In the genomic region with DNA sequence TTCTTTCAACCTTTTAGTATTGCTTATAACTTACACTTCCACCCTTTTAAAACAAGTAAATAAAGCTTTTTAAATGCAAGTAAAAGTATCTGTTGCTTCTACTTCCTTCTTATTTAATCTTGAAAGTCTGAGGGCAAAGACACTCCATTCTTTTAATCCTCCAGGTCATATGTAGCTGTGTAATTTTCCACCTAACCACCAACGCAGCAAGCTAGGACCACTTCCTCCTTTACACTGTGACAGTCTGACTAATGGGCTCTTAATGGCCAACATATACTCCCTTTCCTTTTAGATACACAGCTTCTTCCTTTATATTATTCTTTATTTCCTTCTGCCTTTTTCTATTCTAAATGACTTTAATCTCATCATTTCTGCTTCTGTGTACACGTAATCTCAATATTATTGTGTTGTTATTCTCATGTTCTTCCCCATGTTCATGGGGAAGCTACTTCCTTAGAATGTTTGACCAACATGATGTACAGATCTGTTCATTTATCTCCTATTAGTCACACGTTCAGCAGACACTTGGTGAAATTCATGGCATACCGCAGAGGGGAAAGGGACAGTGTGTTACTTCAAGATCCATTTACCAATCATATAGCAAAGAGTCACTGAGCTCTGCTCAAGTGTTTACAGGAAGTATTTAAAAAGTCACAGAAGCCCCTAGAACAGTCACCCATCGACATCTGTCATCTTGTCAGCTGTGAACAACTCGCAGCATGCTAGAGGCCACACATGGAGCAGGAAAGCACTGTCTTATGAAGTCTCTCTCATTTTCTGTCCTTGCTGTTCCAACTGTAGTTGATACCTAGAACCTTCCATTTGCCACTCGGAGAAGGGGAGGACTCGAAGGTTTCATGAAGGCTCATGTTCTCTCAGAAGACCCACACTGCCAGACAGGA, we compare ENCODE assay signal across 27 mouse cellular contexts.
DNase-seq lines count a peak whose midpoint lies in the region; ATAC-seq and TF ChIP-seq lines count a peak whose summit lies in the region.
"Had no signal": no experiment of that assay in that cellular context is flagged by ENCODE, and none has a peak within 500 bp of the region (broad histone marks: within the 10 kb centered on the region; RNA-seq: fewer than 3 reads in every experiment).

No protein-coding gene starts in this region.

- 48% methylated on average over 8 of the region's 8 CpGs for WGBS in lung, adult 2 months
- WGBS in forebrain, embryonic 12.5 days = 85% methylated on average over 8 of the region's 8 CpGs
- 75% methylated on average over 8 of the region's 8 CpGs for WGBS in heart, embryonic 10.5 days

- H3K36me3 ChIP-seq in forebrain, embryonic 12.5 days (replicated peaks) = no peaks in the 10 kb centered on the region
- H3K36me3 ChIP-seq in heart, embryonic 10.5 days = no peaks in the 10 kb centered on the region
- H3K36me3 ChIP-seq: embryonic facial prominence, embryonic 10.5 days; G1E; hindbrain, embryonic 15.5 days; limb, embryonic 12.5 days; midbrain, embryonic 12.5 days had no signal

- no peak overlapping the region for H3K4me2 ChIP-seq in forebrain, embryonic 12.5 days
- H3K4me2 ChIP-seq: hindbrain, embryonic 15.5 days; limb, embryonic 12.5 days; liver, embryonic 11.5 days; midbrain, embryonic 12.5 days had no signal

- ATAC-seq in granulocyte monocyte progenitor cell, adult 5-6 weeks (replicated peaks; ENCODE audit: poor library complexity, severe bottlenecking) = peak; percentile 93
- ATAC-seq in forebrain, embryonic 12.5 days (ENCODE audit: low FRiP score) = no peak
- ATAC-seq: activated CD4-positive, CD25-positive, alpha-beta regulatory T cell, adult 4 months; forebrain, postnatal 0 days; liver, postnatal 0 days had no signal

- H3K9ac ChIP-seq in forebrain, embryonic 12.5 days = no peak overlapping the region
- H3K9ac ChIP-seq: forebrain, postnatal 0 days; hindbrain, embryonic 15.5 days; limb, embryonic 12.5 days; liver, postnatal 0 days; midbrain, embryonic 12.5 days had no signal

- no peaks in the 10 kb centered on the region for H3K9me3 ChIP-seq in forebrain, embryonic 12.5 days
- H3K9me3 ChIP-seq in heart, embryonic 10.5 days = no peaks in the 10 kb centered on the region
- H3K9me3 ChIP-seq: embryonic facial prominence, embryonic 10.5 days; G1E; hindbrain, embryonic 15.5 days; limb, embryonic 12.5 days; midbrain, embryonic 12.5 days had no signal

- TF ChIP-seq CTCF in lung, adult 2 months (IDR thresholded peaks at IDR 0.05; ENCODE audit: insufficient read depth, low read length) = no peak

- H3K4me1 ChIP-seq in lung, adult 2 months (ENCODE audit: control insufficient read depth, insufficient read depth, low read length) = no peaks in the 10 kb centered on the region
- no peaks in the 10 kb centered on the region for H3K4me1 ChIP-seq in forebrain, embryonic 12.5 days
- H3K4me1 ChIP-seq in heart, embryonic 10.5 days = no peaks in the 10 kb centered on the region
- H3K4me1 ChIP-seq: embryonic facial prominence, embryonic 10.5 days; hindbrain, embryonic 15.5 days; limb, embryonic 12.5 days; midbrain, embryonic 12.5 days had no signal

- H3K27me3 ChIP-seq in forebrain, embryonic 12.5 days = no peaks in the 10 kb centered on the region
- H3K27me3 ChIP-seq in heart, embryonic 10.5 days (ENCODE audit: insufficient read depth, poor library complexity, severe bottlenecking) = no peaks in the 10 kb centered on the region
- H3K27me3 ChIP-seq: CH12.LX; hindbrain, embryonic 15.5 days; limb, embryonic 12.5 days; midbrain, embryonic 12.5 days had no signal

- H3K27ac ChIP-seq in forebrain, embryonic 12.5 days = no peak overlapping the region
- no peak overlapping the region for H3K27ac ChIP-seq in heart, embryonic 10.5 days
- H3K27ac ChIP-seq: embryonic facial prominence, embryonic 10.5 days; hindbrain, embryonic 15.5 days; limb, embryonic 12.5 days; macrophage; midbrain, embryonic 12.5 days had no signal

- no peak for TF ChIP-seq POLR2A in lung, adult 2 months (IDR thresholded peaks at IDR 0.05; ENCODE audit: borderline replicate concordance, extremely low read depth, low read depth, low read length)

- peak; percentile 33 for DNase-seq in lung, postnatal 36 days
- no peak for DNase-seq in lung, adult 2 months
- DNase-seq in thymus, postnatal 0 days (ENCODE audit: low spot score) = peak; percentile 64
- DNase-seq in heart, embryonic 10.5 days (ENCODE audit: low spot score) = no peak
- DNase-seq in layer of hippocampus, adult 18-20 months (ENCODE audit: low spot score in 2 of 2) = no peak
- DNase-seq: adrenal gland, postnatal 10 days; B cell, adult 2 months; cerebellum, adult 2 months; cerebellum, postnatal 36 days; forebrain, postnatal 0 days; gastrocnemius, postnatal 36 days; heart, postnatal 4 days; kidney, adult 9 months; kidney, postnatal 14 days; liver, postnatal 0 days; right cerebral cortex, postnatal 14 days had no signal

- no peak overlapping the region for H3K4me3 ChIP-seq in lung, adult 2 months (replicated peaks; ENCODE audit: extremely low read depth, low read depth, low read length)
- H3K4me3 ChIP-seq in forebrain, embryonic 12.5 days (replicated peaks) = no peak overlapping the region
- no peak overlapping the region for H3K4me3 ChIP-seq in heart, embryonic 10.5 days
- H3K4me3 ChIP-seq: embryonic facial prominence, embryonic 10.5 days; hindbrain, embryonic 15.5 days; limb, embryonic 12.5 days; midbrain, embryonic 12.5 days had no signal

Comparison
In these comparisons a context has a peak if more than half of its experiments do, and no peak if none do; other contexts are left out.
1. DNase-seq: peak in lung, postnatal 36 days (single experiment) and thymus, postnatal 0 days (single experiment); none in lung, adult 2 months (single experiment), heart, embryonic 10.5 days (single experiment) and layer of hippocampus, adult 18-20 months (0 of 2).